Mouse (Mus musculus) stomach, postnatal 0 days (tissue): ENCODE results near the gene Crcp. TPM values are rescaled to one million over a fixed set of nuclear protein-coding genes. Genes with fewer than 3 reads are reported as not detected.
"Not testable (repeated sequence)": the region's sequence is repeated elsewhere in the genome, so short reads cannot be mapped to it uniquely, and the experiment has no call there.

Experiments
- ATAC-seq: fragments of 200-750 bp; cut with Nextera tagmentation; 2 replicates; pipeline ENCODE4 v1.8.0; 2017; ENCODE audit not compliant: low FRiP score, low TSS enrichment
- DNase-seq: peaks from one replicate; pipeline ENCODE4 v3.0.0-alpha.2; 2016; ENCODE audit warnings: low spot score
- H3K27ac ChIP-seq: fragments of 300-500 bp; sonication (generic); replicated peaks from 2 replicates; pipeline ENCODE4 v1.5.1; 2014; ENCODE audit warnings: mild to moderate bottlenecking, control low read depth
- H3K27me3 ChIP-seq: fragments of 300-500 bp; sonication (generic); 2 replicates; pipeline ENCODE4 v1.6.1; 2014; ENCODE audit warnings: low read length; ENCODE audit not compliant: control insufficient read depth, insufficient read depth
- H3K36me3 ChIP-seq: fragments of 300-500 bp; sonication (generic); 2 replicates; pipeline ENCODE4 v1.6.1; 2014; ENCODE audit warnings: low read length, mixed read lengths; ENCODE audit not compliant: control insufficient read depth, insufficient read depth
- H3K4me1 ChIP-seq: fragments of 300-500 bp; sonication (generic); replicated peaks from 2 replicates; pipeline ENCODE4 v1.6.1; 2014; ENCODE audit warnings: antibody characterized with exemption; ENCODE audit not compliant: control insufficient read depth, insufficient read depth
- H3K4me2 ChIP-seq: fragments of 300-500 bp; sonication (generic); replicated peaks from 2 replicates; pipeline ENCODE4 v1.6.1; 2014; ENCODE audit warnings: low read depth, mild to moderate bottlenecking, control low read depth, moderate library complexity
- H3K4me3 ChIP-seq: fragments of 300-500 bp; sonication (generic); 2 replicates; pipeline ENCODE4 v1.5.1; 2014; ENCODE audit warnings: low read depth, low read length, control low read depth
- H3K9ac ChIP-seq: fragments of 300-500 bp; sonication (generic); 2 replicates; pipeline ENCODE4 v1.6.1; 2014; ENCODE audit warnings: mild to moderate bottlenecking, low read length, control low read depth, mixed read lengths
- H3K9me3 ChIP-seq: fragments of 300-500 bp; sonication (generic); 2 replicates; pipeline ENCODE4 v1.6.1; 2016; ENCODE audit warnings: low read length; ENCODE audit not compliant: control insufficient read depth
- CTCF ChIP-seq: IDR thresholded peaks from 2 replicates; pipeline ENCODE4 v1.5.1; 2016; ENCODE audit warnings: antibody characterized with exemption, low read depth, mild to moderate bottlenecking, moderate library complexity
- EP300 ChIP-seq: optimal IDR thresholded peaks from 2 replicates; pipeline ENCODE3; 2016; ENCODE audit warnings: antibody characterized with exemption
- WGBS: fragments of 180-500 bp; shearing (Covaris S2); extraction: QIAGEN DNeasy Blood & Tissue Kit; methylation state at CpG from one replicate; pipeline ENCODE4 v1.1.7; 2014; 5-methylcytosine and 5-hydroxymethylcytosine counted together
- polyA plus RNA-seq: library from polyadenylated mRNA; unstranded; fragments of >200 nt; fragmentation: Nextera tagmentation; extraction: Ambion mirVana; gene quantifications from 2 replicates; pipeline ENCODE4 v1.2.1, GENCODE M21; 2015

The Crcp gene
- polyA plus RNA-seq, 1 experiment from 2014 or later: 26.0 TPM

- Histone ChIP-seq H3K27ac (no peak overlapping the region), H3K27me3 (no peaks in the 10 kb centered on the region), H3K4me1 (no peaks in the 10 kb centered on the region), H3K4me2 (no peak overlapping the region), H3K9ac (no peak overlapping the region), H3K9me3 (no peaks in the 10 kb centered on the region), H3K36me3 (no peaks in the 10 kb centered on the region), H3K4me3 (no peak overlapping the region)
- 72% methylated on average over 5 of the region's 5 CpGs for WGBS
- DNase-seq: no peak
- TF ChIP-seq CTCF: no peak
- TF ChIP-seq EP300: no peak
- ATAC-seq: no peak
These were observed 2.0 kb upstream of the Crcp start for GRCm38 (mm10) chr5:130027134-130027533.

GRCm38 (mm10) chr5:130027696-130028095 lies 1.4 kb upstream of the Crcp start:
- WGBS: 80% methylated on average over 7 of the region's 7 CpGs
- ATAC-seq: no peak

GRCm38 (mm10) chr5:130031410-130032390 lies 2.6 kb downstream of the Crcp start:
- no peak overlapping the region for H3K9ac ChIP-seq
- peaks cover 2% of the 10 kb centered on the region; the same call in 1 of the 2 replicates for H3K36me3 ChIP-seq
- H3K9me3 ChIP-seq: no peaks in the 10 kb centered on the region
- TF ChIP-seq CTCF (no peak), EP300 (no peak)
- DNase-seq: no peak
- H3K4me2 ChIP-seq: no peak overlapping the region
- H3K27ac ChIP-seq: no peak overlapping the region
- no peak overlapping the region for H3K4me3 ChIP-seq
- ATAC-seq: no peak
- H3K4me1 ChIP-seq: no peaks in the 10 kb centered on the region
- no peaks in the 10 kb centered on the region for H3K27me3 ChIP-seq
- WGBS: 90% methylated on average over 19 of the region's 19 CpGs

More at GRCm38 (mm10) chr5:130027696-130028095, 1.4 kb upstream of the Crcp start:
- no peak overlapping the region for H3K4me3 ChIP-seq
- H3K4me1 ChIP-seq: no peaks in the 10 kb centered on the region
- H3K27me3 ChIP-seq: no peaks in the 10 kb centered on the region
- H3K4me2 ChIP-seq: no peak overlapping the region
- no peak overlapping the region for H3K27ac ChIP-seq
- no peak for DNase-seq
- no peak for TF ChIP-seq CTCF
- TF ChIP-seq EP300: no peak
- no peak overlapping the region for H3K9ac ChIP-seq
- no peaks in the 10 kb centered on the region for H3K36me3 ChIP-seq
- H3K9me3 ChIP-seq: no peaks in the 10 kb centered on the region

- Histone ChIP-seq H3K27me3 (no peaks in the 10 kb centered on the region), H3K36me3 (peaks cover 2% of the 10 kb centered on the region; the same call in 1 of the 2 replicates), H3K9ac (no peak overlapping the region), H3K4me3 (no peak overlapping the region), H3K27ac (no peak overlapping the region), H3K4me1 (no peaks in the 10 kb centered on the region), H3K4me2 (no peak overlapping the region), H3K9me3 (no peaks in the 10 kb centered on the region)
- no peak for TF ChIP-seq CTCF
- TF ChIP-seq EP300: no peak
- 79% methylated on average over 2 of the region's 2 CpGs for WGBS
- no peak for DNase-seq
- ATAC-seq: no peak
These were observed 4.8 kb downstream of the Crcp start for GRCm38 (mm10) chr5:130033869-130034268.

GRCm38 (mm10) chr5:130036300-130036699 lies 7.2 kb downstream of the Crcp start:
- ATAC-seq, H3K9me3 ChIP-seq, H3K4me1 ChIP-seq, H3K27me3 ChIP-seq, H3K4me2 ChIP-seq, H3K27ac ChIP-seq, DNase-seq, H3K36me3 ChIP-seq, H3K9ac ChIP-seq, H3K4me3 ChIP-seq: not testable (repeated sequence)
- WGBS: 66% methylated on average over 2 of the region's 2 CpGs
- peak; percentile 59 for TF ChIP-seq CTCF
